Mouse (Mus musculus): Measurements from ENCODE around the gene Irak2. TPM values are rescaled to one million over a fixed set of nuclear protein-coding genes. Genes with fewer than 3 reads are reported as not detected.

Irak2 gene
- polyA plus RNA-seq, 1 experiment from 2014 or later: 34.6 TPM

- ChIA-PET POLR2A (no interaction called here), CTCF (interaction anchor here (1.2 to 3.2 kb wide), 2 partner anchors 21 to 42 kb away, joined by 4 to 17 read pairs; partner anchors contain the start of gene Irak2)
- no peaks in the 10 kb centered on the region for H3K27me3 ChIP-seq
- ATAC-seq (no peak), DNase-seq (ENCODE audit: low read depth, low spot score) (no peak)
- in situ Hi-C loops (cut with MboI; ENCODE audit: low pct_unique_long_range_greater_than_20kb): no loop called here
- no peak for TF ChIP-seq CTCF (IDR thresholded peaks at IDR 0.05)
Observed at GRCm38 (mm10) chr6:113679993-113680566, 41.8 kb downstream of the Irak2 start.

GRCm38 (mm10) chr6:113681271-113681670 lies 43.0 kb downstream of the Irak2 start:
- no peak for DNase-seq (ENCODE audit: low read depth, low spot score)
- no peaks in the 10 kb centered on the region for H3K27me3 ChIP-seq
- ATAC-seq: peak; percentile 79
- ChIA-PET CTCF (interaction anchor here (0.8 to 1.6 kb wide), 7 partner anchors 15 to 50 kb away, joined by 3 to 8 read pairs (median 4); partner anchors contain the start of gene Irak2), POLR2A (no interaction called here)
- TF ChIP-seq CTCF (IDR thresholded peaks at IDR 0.05): no peak
- in situ Hi-C loops (cut with MboI; ENCODE audit: low pct_unique_long_range_greater_than_20kb): no loop called here

- DNase-seq (ENCODE audit: low read depth, low spot score) (no peak), ATAC-seq (no peak)
- no peaks in the 10 kb centered on the region for H3K27me3 ChIP-seq
- POLR2A ChIA-PET: interaction anchor here (0.5 kb wide), 1 partner anchor 19 kb away, joined by 3 read pairs; no protein-coding TSS in a partner anchor
- TF ChIP-seq CTCF (IDR thresholded peaks at IDR 0.05): no peak
- CTCF ChIA-PET: no interaction called here
- in situ Hi-C loops (cut with MboI; ENCODE audit: low pct_unique_long_range_greater_than_20kb): no loop called here
Observed at GRCm38 (mm10) chr6:113683081-113683825, 45.0 kb downstream of the Irak2 start.

GRCm38 (mm10) chr6:113686551-113687125 lies 48.4 kb downstream of the Irak2 start:
- CTCF ChIA-PET: interaction anchor here (0.9 to 1.9 kb wide), 2 partner anchors 10 to 48 kb away, joined by 3 to 6 read pairs; partner anchors contain the start of genes Irak2 and Tatdn2
- no peaks in the 10 kb centered on the region for H3K27me3 ChIP-seq
- ATAC-seq (no peak), DNase-seq (ENCODE audit: low read depth, low spot score) (no peak)
- POLR2A ChIA-PET: no interaction called here
- no peak for TF ChIP-seq CTCF (IDR thresholded peaks at IDR 0.05)
- in situ Hi-C loops (cut with MboI; ENCODE audit: low pct_unique_long_range_greater_than_20kb): loop anchor here (5.0 kb wide), 1 partner anchor 49 kb away; the partner anchor contains the start of gene Irak2

- POLR2A ChIA-PET: no interaction called here
- CTCF ChIA-PET: interaction anchor here (1.3 kb wide), 1 partner anchor 30 kb away, joined by 3 read pairs; the partner anchor contains the start of gene Ghrl
- ATAC-seq: peak; percentile 67
- in situ Hi-C loops (cut with MboI; ENCODE audit: low pct_unique_long_range_greater_than_20kb): loop anchor here (5.0 kb wide), 1 partner anchor 208 kb away; the partner anchor contains the start of gene Creld1
- DNase-seq (ENCODE audit: low read depth, low spot score): peak; percentile 83
- no peaks in the 10 kb centered on the region for H3K27me3 ChIP-seq
- TF ChIP-seq CTCF (IDR thresholded peaks at IDR 0.05): no peak
Observed at GRCm38 (mm10) chr6:113690008-113690399, 51.7 kb downstream of the Irak2 start.

GRCm38 (mm10) chr6:113690400-113691083 lies 52.3 kb downstream of the Irak2 start:
- no peak for TF ChIP-seq CTCF (IDR thresholded peaks at IDR 0.05)
- POLR2A ChIA-PET: interaction anchor here (1.2 kb wide), 1 partner anchor 47 kb away, joined by 4 read pairs; no protein-coding TSS in a partner anchor
- H3K27me3 ChIP-seq: no peaks in the 10 kb centered on the region
- CTCF ChIA-PET: interaction anchor here (1.3 kb wide), 1 partner anchor 29 kb away, joined by 3 read pairs; the partner anchor contains the start of gene Ghrl
- peak; percentile 75 for ATAC-seq
- DNase-seq (ENCODE audit: low read depth, low spot score): peak; percentile 88
- in situ Hi-C loops (cut with MboI; ENCODE audit: low pct_unique_long_range_greater_than_20kb): loop anchor here (5.0 kb wide), 1 partner anchor 208 kb away; the partner anchor contains the start of gene Creld1

- no peak for TF ChIP-seq CTCF (IDR thresholded peaks at IDR 0.05)
- CTCF ChIA-PET: interaction anchor here (1.3 kb wide), 1 partner anchor 29 kb away, joined by 3 read pairs; the partner anchor contains the start of gene Ghrl
- ATAC-seq: no peak
Observed at GRCm38 (mm10) chr6:113691084-113691462, 52.8 kb downstream of the Irak2 start.

GRCm38 (mm10) chr6:113692661-113693133 lies 54.4 kb downstream of the Irak2 start:
- in situ Hi-C loops (cut with MboI; ENCODE audit: low pct_unique_long_range_greater_than_20kb): loop anchor here (5.0 kb wide), 1 partner anchor 210 kb away; the partner anchor contains the start of gene Creld1
- ChIA-PET POLR2A (no interaction called here), CTCF (interaction anchor here (1.6 kb wide), 1 partner anchor 54 kb away, joined by 5 read pairs; the partner anchor contains the start of gene Irak2)
- ATAC-seq (no peak), DNase-seq (ENCODE audit: low read depth, low spot score) (no peak)
- TF ChIP-seq CTCF (IDR thresholded peaks at IDR 0.05): no peak
- H3K27me3 ChIP-seq: no peaks in the 10 kb centered on the region

More at GRCm38 (mm10) chr6:113691084-113691462, 52.8 kb downstream of the Irak2 start:
- in situ Hi-C loops (cut with MboI; ENCODE audit: low pct_unique_long_range_greater_than_20kb): loop anchor here (5.0 kb wide), 1 partner anchor 209 kb away; the partner anchor contains the start of gene Creld1
- no peaks in the 10 kb centered on the region for H3K27me3 ChIP-seq
- no peak for DNase-seq (ENCODE audit: low read depth, low spot score)
- POLR2A ChIA-PET: interaction anchor here (1.2 kb wide), 1 partner anchor 46 kb away, joined by 4 read pairs; no protein-coding TSS in a partner anchor

GRCm38 (mm10) chr6:113693377-113693776 lies 55.1 kb downstream of the Irak2 start:
- in situ Hi-C loops (cut with MboI; ENCODE audit: low pct_unique_long_range_greater_than_20kb): loop anchor here (5.0 kb wide), 1 partner anchor 211 kb away; the partner anchor contains the start of gene Creld1
- ChIA-PET POLR2A (interaction anchor here (0.5 kb wide), 1 partner anchor 226 kb away, joined by 4 read pairs; no protein-coding TSS in a partner anchor), CTCF (interaction anchor here (1.6 kb wide), 1 partner anchor 55 kb away, joined by 5 read pairs; the partner anchor contains the start of gene Irak2)
- no peaks in the 10 kb centered on the region for H3K27me3 ChIP-seq
- DNase-seq (ENCODE audit: low read depth, low spot score) (no peak), ATAC-seq (no peak)
- no peak for TF ChIP-seq CTCF (IDR thresholded peaks at IDR 0.05)

Data from Patski (cell line).